Mouse (Mus musculus): ENCODE results near the gene Gm10134. TPM values are rescaled to one million over a fixed set of nuclear protein-coding genes. Genes with fewer than 3 reads are reported as not detected.
A peak's percentile ranks its signal among the peaks of the same experiment; 100 is the strongest.

Gene Gm10134
- polyA plus RNA-seq, 1 experiment from 2014 or later, result 1.4 TPM

GRCm38 (mm10) chr2:28535650-28536049 lies 29.8 kb downstream of the Gm10134 start:
- no peaks in the 10 kb centered on the region for H3K9me3 ChIP-seq
- H3K4me2 ChIP-seq (replicated peaks), result peak overlapping the region; percentile 77
- H3K27ac ChIP-seq, result peak overlapping the region; percentile 89; the same call in 1 of the 2 replicates
- peak overlapping the region; percentile 75 for H3K9ac ChIP-seq
- peaks cover 86% of the 10 kb centered on the region for H3K4me1 ChIP-seq
- peaks cover 8% of the 10 kb centered on the region; the same call in 1 of the 2 replicates for H3K36me3 ChIP-seq
- H3K27me3 ChIP-seq, result no peaks in the 10 kb centered on the region
- 18% methylated on average over 7 of the region's 7 CpGs for WGBS
- no peak for ATAC-seq (ENCODE audit: low FRiP score, low read depth)
- H3K4me3 ChIP-seq, result peak overlapping the region; percentile 58

GRCm38 (mm10) chr2:28536166-28536565 lies 30.3 kb downstream of the Gm10134 start:
- Histone ChIP-seq H3K9me3 (no peaks in the 10 kb centered on the region), H3K4me2 (replicated peaks) (peak overlapping the region; percentile 77), H3K9ac (0 out of 2 replicates have a peak overlapping the region, but pooled peaks have one; percentile 75), H3K36me3 (peaks cover 12% of the 10 kb centered on the region), H3K4me1 (peaks cover 81% of the 10 kb centered on the region), H3K27me3 (no peaks in the 10 kb centered on the region), H3K27ac (peak overlapping the region; percentile 28; the same call in 1 of the 2 replicates), H3K4me3 (no peak overlapping the region)
- ATAC-seq (ENCODE audit: low FRiP score, low read depth), result no peak
- 47% methylated on average over 4 of the region's 4 CpGs for whole genome bisulfite sequencing

- Histone ChIP-seq H3K9ac (no peak overlapping the region), H3K4me1 (peaks cover 79% of the 10 kb centered on the region), H3K36me3 (peaks cover 20% of the 10 kb centered on the region), H3K27me3 (no peaks in the 10 kb centered on the region), H3K4me2 (replicated peaks) (0 out of 2 replicates have a peak overlapping the region, but pooled peaks have one; percentile 11), H3K4me3 (no peak overlapping the region), H3K27ac (peak overlapping the region; percentile 28; the same call in 1 of the 2 replicates), H3K9me3 (no peaks in the 10 kb centered on the region)
- no peak for ATAC-seq (ENCODE audit: low FRiP score, low read depth)
- 77% methylated on average over 11 of the region's 11 CpGs for WGBS
Observed at GRCm38 (mm10) chr2:28536766-28537633, 31.1 kb downstream of the Gm10134 start.

- Histone ChIP-seq H3K27me3 (no peaks in the 10 kb centered on the region), H3K9ac (no peak overlapping the region), H3K9me3 (no peaks in the 10 kb centered on the region), H3K4me2 (replicated peaks) (no peak overlapping the region), H3K4me1 (peaks cover 73% of the 10 kb centered on the region), H3K27ac (no peak overlapping the region), H3K4me3 (no peak overlapping the region), H3K36me3 (peaks cover 26% of the 10 kb centered on the region)
- 56% methylated on average over 4 of the region's 4 CpGs for WGBS
- no peak for ATAC-seq (ENCODE audit: low FRiP score, low read depth)
Observed at GRCm38 (mm10) chr2:28537634-28537920, 31.7 kb downstream of the Gm10134 start.

- ATAC-seq (ENCODE audit: low FRiP score, low read depth), result no peak
- Histone ChIP-seq H3K9me3 (no peaks in the 10 kb centered on the region), H3K36me3 (peaks cover 32% of the 10 kb centered on the region), H3K4me3 (no peak overlapping the region), H3K4me1 (peaks cover 67% of the 10 kb centered on the region), H3K9ac (peak overlapping the region; percentile 45; the same call in 1 of the 2 replicates), H3K27me3 (no peaks in the 10 kb centered on the region), H3K27ac (peak overlapping the region; percentile 77; the same call in 1 of the 2 replicates), H3K4me2 (replicated peaks) (no peak overlapping the region)
- 66% methylated on average over 8 of the region's 8 CpGs for WGBS
Observed at GRCm38 (mm10) chr2:28537995-28538816, 32.3 kb downstream of the Gm10134 start.

GRCm38 (mm10) chr2:28538817-28539128 lies 32.9 kb downstream of the Gm10134 start:
- 0 out of 2 replicates have a peak overlapping the region, but pooled peaks have one; percentile 9 for H3K4me2 ChIP-seq (replicated peaks)
- WGBS, result 73% methylated on average over 1 of the region's 1 CpGs
- H3K9ac ChIP-seq, result peak overlapping the region; percentile 45
- no peaks in the 10 kb centered on the region for H3K27me3 ChIP-seq
- H3K4me3 ChIP-seq, result no peak overlapping the region
- peaks cover 38% of the 10 kb centered on the region for H3K36me3 ChIP-seq
- no peak for ATAC-seq (ENCODE audit: low FRiP score, low read depth)
- peaks cover 65% of the 10 kb centered on the region for H3K4me1 ChIP-seq
- H3K9me3 ChIP-seq, result no peaks in the 10 kb centered on the region
- peak overlapping the region; percentile 77; the same call in 1 of the 2 replicates for H3K27ac ChIP-seq

GRCm38 (mm10) chr2:28539206-28539605 lies 33.3 kb downstream of the Gm10134 start:
- Histone ChIP-seq H3K27ac (peak overlapping the region; percentile 77; the same call in 1 of the 2 replicates), H3K9me3 (no peaks in the 10 kb centered on the region), H3K4me1 (peaks cover 60% of the 10 kb centered on the region), H3K9ac (peak overlapping the region; percentile 45), H3K36me3 (peaks cover 42% of the 10 kb centered on the region), H3K4me3 (no peak overlapping the region), H3K27me3 (no peaks in the 10 kb centered on the region), H3K4me2 (replicated peaks) (0 out of 2 replicates have a peak overlapping the region, but pooled peaks have one; percentile 9)
- ATAC-seq (ENCODE audit: low FRiP score, low read depth), result peak; percentile 46; the same call in 1 of the 2 replicates
- 34% methylated on average over 7 of the region's 7 CpGs for WGBS

- Histone ChIP-seq H3K4me2 (replicated peaks) (no peak overlapping the region), H3K4me1 (peaks cover 53% of the 10 kb centered on the region), H3K9me3 (no peaks in the 10 kb centered on the region), H3K36me3 (peaks cover 49% of the 10 kb centered on the region), H3K27me3 (no peaks in the 10 kb centered on the region), H3K27ac (0 out of 2 replicates have a peak overlapping the region, but pooled peaks have one; percentile 77), H3K9ac (peak overlapping the region; percentile 45), H3K4me3 (no peak overlapping the region)
- ATAC-seq (ENCODE audit: low FRiP score, low read depth), result no peak
- 80% methylated on average over 2 of the region's 2 CpGs for WGBS
Observed at GRCm38 (mm10) chr2:28539949-28540348, 34.1 kb downstream of the Gm10134 start.

- no peak for ATAC-seq (ENCODE audit: low FRiP score, low read depth)
- no peak overlapping the region for H3K9ac ChIP-seq
- H3K27ac ChIP-seq, result no peak overlapping the region
- WGBS, result 82% methylated on average over 8 of the region's 8 CpGs
- no peaks in the 10 kb centered on the region for H3K9me3 ChIP-seq
- H3K4me3 ChIP-seq, result no peak overlapping the region
- H3K36me3 ChIP-seq, result peaks cover 57% of the 10 kb centered on the region
- H3K27me3 ChIP-seq, result no peaks in the 10 kb centered on the region
- no peak overlapping the region for H3K4me2 ChIP-seq (replicated peaks)
- peaks cover 45% of the 10 kb centered on the region for H3K4me1 ChIP-seq
Observed at GRCm38 (mm10) chr2:28540587-28541227, 34.8 kb downstream of the Gm10134 start.

- ATAC-seq (ENCODE audit: low FRiP score, low read depth), result no peak
- no peak overlapping the region for H3K4me2 ChIP-seq (replicated peaks)
- peaks cover 78% of the 10 kb centered on the region for H3K36me3 ChIP-seq
- H3K27ac ChIP-seq, result no peak overlapping the region
- WGBS, result 92% methylated on average over 8 of the region's 8 CpGs
- H3K27me3 ChIP-seq, result no peaks in the 10 kb centered on the region
- no peak overlapping the region for H3K4me3 ChIP-seq
- no peaks in the 10 kb centered on the region for H3K9me3 ChIP-seq
- H3K4me1 ChIP-seq, result peaks cover 17% of the 10 kb centered on the region
- H3K9ac ChIP-seq, result no peak overlapping the region
Observed at GRCm38 (mm10) chr2:28543894-28544293, 38.0 kb downstream of the Gm10134 start.

- H3K9ac ChIP-seq, result no peak overlapping the region
- no peak overlapping the region for H3K27ac ChIP-seq
- H3K9me3 ChIP-seq, result no peaks in the 10 kb centered on the region
- H3K4me3 ChIP-seq, result no peak overlapping the region
- no peak overlapping the region for H3K4me2 ChIP-seq (replicated peaks)
- no peaks in the 10 kb centered on the region for H3K4me1 ChIP-seq
- H3K27me3 ChIP-seq, result no peaks in the 10 kb centered on the region
- no peak for ATAC-seq (ENCODE audit: low FRiP score, low read depth)
- H3K36me3 ChIP-seq, result peaks cover 94% of the 10 kb centered on the region
Observed at GRCm38 (mm10) chr2:28545976-28546375, 40.1 kb downstream of the Gm10134 start.
